Mouse (Mus musculus) splenic B cell, adult 2 months (primary cell): ENCODE data around the gene Hnrnpdl.

Source experiments
- DNase-seq: peaks from one replicate; pipeline ENCODE4 v3.0.0-alpha.2; 2011; ENCODE audit warnings: low read depth, low spot score
- H3K27me3 ChIP-seq: 2 replicates; pipeline ENCODE4 v1.6.1; 2012; ENCODE audit warnings: mild to moderate bottlenecking, low read length, moderate library complexity, mixed read lengths; ENCODE audit not compliant: control insufficient read depth, poor library complexity, insufficient read depth, severe bottlenecking
- H3K36me3 ChIP-seq: 2 replicates; pipeline ENCODE4 v1.6.1; 2012; ENCODE audit warnings: mild to moderate bottlenecking, low read length, moderate library complexity, mixed read lengths; ENCODE audit not compliant: control insufficient read depth, poor library complexity, insufficient read depth, severe bottlenecking

Gene Hnrnpdl

GRCm38 (mm10) chr5:100005896-100006295 lies 33.6 kb downstream of the Hnrnpdl start:
- DNase-seq: no peak
- Histone ChIP-seq H3K36me3 (no peaks in the 10 kb centered on the region; the same call in 1 of the 2 replicates), H3K27me3 (no peaks in the 10 kb centered on the region; the same call in 1 of the 2 replicates)

DNA sequence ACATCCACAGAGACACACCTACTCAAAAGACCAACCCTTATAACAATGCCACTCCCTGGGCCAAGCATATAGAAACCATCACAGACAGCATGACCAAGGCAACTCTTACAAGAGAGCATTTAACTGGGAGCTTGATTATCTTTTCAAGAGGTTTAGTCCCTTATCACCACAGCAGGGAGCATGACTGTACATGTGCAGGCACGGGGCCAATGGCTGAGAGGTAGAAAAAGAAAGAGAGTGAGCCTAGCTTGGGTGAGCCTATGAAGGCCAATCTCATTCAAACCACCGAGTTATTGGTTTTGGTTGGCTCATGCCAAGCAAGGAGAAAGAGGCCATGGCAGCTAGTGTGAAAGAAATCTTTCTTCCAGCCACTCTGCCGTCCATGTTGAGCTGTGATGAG lies 34.0 kb downstream of the Hnrnpdl start:
- Histone ChIP-seq H3K36me3 (no peaks in the 10 kb centered on the region; the same call in 1 of the 2 replicates), H3K27me3 (no peaks in the 10 kb centered on the region; the same call in 1 of the 2 replicates)
- no peak for DNase-seq

- H3K27me3 ChIP-seq: no peaks in the 10 kb centered on the region; the same call in 1 of the 2 replicates
- DNase-seq: no peak
- no peaks in the 10 kb centered on the region; the same call in 1 of the 2 replicates for H3K36me3 ChIP-seq
Measured at GRCm38 (mm10) chr5:100003895-100004294, 35.6 kb downstream of the Hnrnpdl start.

DNA sequence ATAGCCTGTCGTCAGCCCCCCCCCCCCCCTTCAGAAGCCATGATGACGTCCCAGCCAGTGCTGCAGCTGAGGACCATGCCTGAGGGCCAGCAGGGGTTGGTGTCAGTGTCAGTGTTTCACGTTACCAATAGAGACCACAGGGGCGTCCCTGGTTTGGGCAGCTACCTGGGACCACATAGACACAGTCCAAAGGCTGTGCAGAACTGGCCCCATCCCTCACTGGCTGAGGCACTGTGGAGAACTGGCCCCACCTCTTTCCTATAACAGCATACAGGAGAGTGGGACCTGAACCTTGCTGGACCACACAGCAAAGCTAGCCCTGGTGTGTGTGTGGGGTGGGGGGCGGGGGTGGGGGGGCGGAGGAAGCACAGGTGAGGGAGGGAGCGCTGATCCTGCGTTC lies 39.0 kb downstream of the Hnrnpdl start:
- Histone ChIP-seq H3K27me3 (no peaks in the 10 kb centered on the region), H3K36me3 (no peaks in the 10 kb centered on the region)
- no peak for DNase-seq

GRCm38 (mm10) chr5:100000048-100000447 lies 39.4 kb downstream of the Hnrnpdl start:
- no peak for DNase-seq
- no peaks in the 10 kb centered on the region for H3K36me3 ChIP-seq
- no peaks in the 10 kb centered on the region for H3K27me3 ChIP-seq

- DNase-seq: no peak
- Histone ChIP-seq H3K36me3 (no peaks in the 10 kb centered on the region), H3K27me3 (no peaks in the 10 kb centered on the region)
Measured at GRCm38 (mm10) chr5:99994680-99995079, 44.8 kb downstream of the Hnrnpdl start.

DNA sequence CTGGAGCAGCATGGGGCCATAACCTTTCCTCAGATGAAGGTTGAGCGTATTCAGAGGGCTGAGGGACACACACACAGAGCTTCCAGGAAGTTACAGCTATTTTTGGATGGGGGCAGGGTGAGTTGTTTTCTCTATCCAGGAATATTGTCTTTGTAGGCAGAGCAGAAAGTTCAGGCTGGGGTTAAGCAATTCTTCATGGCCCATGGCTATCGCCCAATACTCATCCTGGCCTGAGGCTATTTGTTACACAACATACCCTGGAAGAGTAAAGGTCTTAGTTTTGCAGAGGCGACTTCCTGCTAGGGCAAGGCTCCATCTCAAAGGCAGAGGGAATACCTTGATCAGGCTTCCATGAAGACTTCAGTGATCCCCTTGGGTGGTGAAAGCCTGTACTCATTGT lies 45.3 kb downstream of the Hnrnpdl start:
- Histone ChIP-seq H3K36me3 (no peaks in the 10 kb centered on the region), H3K27me3 (no peaks in the 10 kb centered on the region)
- DNase-seq: no peak
